Mouse (Mus musculus) limb, embryonic 12.5 days (tissue): ENCODE measurements around the gene Apoe. TPM values are rescaled to one million over a fixed set of nuclear protein-coding genes. Genes with fewer than 3 reads are reported as not detected.
A peak's percentile ranks its signal among the peaks of the same experiment; 100 is the strongest.

Experiments
- ATAC-seq: fragments of 200-750 bp; cut with Nextera tagmentation; 2 replicates; pipeline ENCODE4 v1.8.0; 2017; ENCODE audit warnings: low read depth, moderate TSS enrichment; ENCODE audit not compliant: insufficient number of reproducible peaks, insufficient read depth, low FRiP score, low TSS enrichment
- H3K27ac ChIP-seq: fragments of 300-500 bp; sonication (generic); 2 replicates; pipeline ENCODE4 v1.5.1; 2016; ENCODE audit warnings: mild to moderate bottlenecking, moderate library complexity
- H3K27me3 ChIP-seq: fragments of 300-500 bp; sonication (generic); 2 replicates; pipeline ENCODE4 v1.6.1; 2016; ENCODE audit warnings: mild to moderate bottlenecking, moderate library complexity
- H3K36me3 ChIP-seq: fragments of 300-500 bp; sonication (generic); 2 replicates; pipeline ENCODE4 v1.6.1; 2016; ENCODE audit warnings: mild to moderate bottlenecking, moderate library complexity
- H3K4me1 ChIP-seq: fragments of 300-500 bp; sonication (generic); replicated peaks from 2 replicates; pipeline ENCODE4 v1.6.1; 2016
- H3K4me2 ChIP-seq: fragments of 300-500 bp; sonication (generic); 2 replicates; pipeline ENCODE4 v1.6.1; 2016; ENCODE audit warnings: mild to moderate bottlenecking, moderate library complexity
- H3K4me3 ChIP-seq: fragments of 300-500 bp; sonication (generic); replicated peaks from 2 replicates; pipeline ENCODE4 v1.5.1; 2016; ENCODE audit warnings: mild to moderate bottlenecking
- H3K9ac ChIP-seq: fragments of 300-500 bp; sonication (generic); replicated peaks from 2 replicates; pipeline ENCODE4 v1.6.1; 2016; ENCODE audit warnings: mild to moderate bottlenecking, moderate library complexity
- H3K9me3 ChIP-seq: fragments of 300-500 bp; sonication (generic); 2 replicates; pipeline ENCODE4 v1.6.1; 2016; ENCODE audit warnings: mild to moderate bottlenecking, moderate library complexity
- WGBS: fragments of 180-500 bp; shearing (Covaris S2); methylation state at CpG from one replicate; pipeline ENCODE4 v1.1.7; 2016; 5-methylcytosine and 5-hydroxymethylcytosine counted together
- polyA plus RNA-seq: library from polyadenylated mRNA; unstranded; fragments of >200 nt; fragmentation: Nextera tagmentation; extraction: Ambion mirVana; gene quantifications from 2 replicates; pipeline ENCODE4 v1.2.1, GENCODE M21; 2016

The Apoe gene
- polyA plus RNA-seq, 1 experiment from 2014 or later, result 114 TPM

GRCm38 (mm10) chr7:19677872-19678271, 21.1 kb downstream of the Apoe start, which contains the start of gene Apoc2:
Gene Apoc2 (minus strand): TSS chr7:19677941.
- Histone ChIP-seq H3K4me3 (no peak within 1 kb of the TSS), H3K36me3 (no peaks in the 10 kb centered on the region), H3K9ac (0 out of 2 replicates have a peak within 1 kb of the TSS, but pooled peaks have one; percentile 12), H3K4me2 (no peak within 1 kb of the TSS), H3K9me3 (no peaks in the 10 kb centered on the region), H3K27me3 (no peaks in the 10 kb centered on the region), H3K27ac (no peak within 1 kb of the TSS), H3K4me1 (no peaks in the 10 kb centered on the region)
- WGBS, result 76% methylated on average over 8 of the region's 8 CpGs
- no peak for ATAC-seq

- Histone ChIP-seq H3K4me2 (no peak overlapping the region), H3K9ac (no peak overlapping the region), H3K36me3 (no peaks in the 10 kb centered on the region), H3K27ac (no peak overlapping the region), H3K9me3 (no peaks in the 10 kb centered on the region), H3K27me3 (no peaks in the 10 kb centered on the region), H3K4me3 (no peak overlapping the region), H3K4me1 (no peaks in the 10 kb centered on the region)
- no peak for ATAC-seq
- 59% methylated on average over 1 of the region's 1 CpGs for WGBS
These were observed 22.3 kb downstream of the Apoe start for GRCm38 (mm10) chr7:19676662-19677061.

GRCm38 (mm10) chr7:19675824-19676223, 23.2 kb downstream of the Apoe start:
- H3K27me3 ChIP-seq, result no peaks in the 10 kb centered on the region

GRCm38 (mm10) chr7:19673083-19673699, 25.8 kb downstream of the Apoe start:
- no peak for ATAC-seq
- no peak overlapping the region for H3K9ac ChIP-seq
- no peaks in the 10 kb centered on the region; the same call in 1 of the 2 replicates for H3K4me1 ChIP-seq
- no peaks in the 10 kb centered on the region for H3K27me3 ChIP-seq
- WGBS, result 64% methylated on average over 14 of the region's 14 CpGs
- no peak overlapping the region for H3K27ac ChIP-seq
- no peaks in the 10 kb centered on the region for H3K36me3 ChIP-seq
- no peak overlapping the region for H3K4me3 ChIP-seq
- H3K4me2 ChIP-seq, result no peak overlapping the region
- no peaks in the 10 kb centered on the region for H3K9me3 ChIP-seq

More at GRCm38 (mm10) chr7:19675824-19676223, 23.2 kb downstream of the Apoe start:
- no peaks in the 10 kb centered on the region for H3K36me3 ChIP-seq
- ATAC-seq, result no peak
- no peak overlapping the region for H3K4me2 ChIP-seq
- H3K9me3 ChIP-seq, result no peaks in the 10 kb centered on the region
- WGBS, result 83% methylated on average over 10 of the region's 10 CpGs
- no peak overlapping the region for H3K9ac ChIP-seq
- H3K4me3 ChIP-seq, result no peak overlapping the region
- H3K4me1 ChIP-seq, result no peaks in the 10 kb centered on the region
- H3K27ac ChIP-seq, result no peak overlapping the region

GRCm38 (mm10) chr7:19671511-19671910, 27.5 kb downstream of the Apoe start:
- WGBS, result 64% methylated on average over 10 of the region's 10 CpGs
- H3K36me3 ChIP-seq, result no peaks in the 10 kb centered on the region
- H3K9me3 ChIP-seq, result no peaks in the 10 kb centered on the region
- no peak overlapping the region for H3K27ac ChIP-seq
- H3K4me2 ChIP-seq, result no peak overlapping the region
- ATAC-seq, result no peak
- H3K4me1 ChIP-seq, result no peaks in the 10 kb centered on the region; the same call in 1 of the 2 replicates
- no peaks in the 10 kb centered on the region for H3K27me3 ChIP-seq
- no peak overlapping the region for H3K4me3 ChIP-seq
- no peak overlapping the region for H3K9ac ChIP-seq

GRCm38 (mm10) chr7:19668947-19669721, 29.9 kb downstream of the Apoe start:
- H3K27me3 ChIP-seq, result no peaks in the 10 kb centered on the region
- peak overlapping the region; percentile 40 for H3K4me2 ChIP-seq
- WGBS, result 5% methylated on average over 10 of the region's 10 CpGs
- peak; percentile 73 for ATAC-seq
- 0 out of 2 replicates have a peak overlapping the region, but pooled peaks have one; percentile 2 for H3K4me3 ChIP-seq
- peak overlapping the region; percentile 14; the same call in 1 of the 2 replicates for H3K9ac ChIP-seq
- H3K4me1 ChIP-seq, result peaks cover 4% of the 10 kb centered on the region
- H3K36me3 ChIP-seq, result no peaks in the 10 kb centered on the region
- H3K9me3 ChIP-seq, result no peaks in the 10 kb centered on the region
- peak overlapping the region; percentile 53; the same call in 1 of the 2 replicates for H3K27ac ChIP-seq

- H3K4me2 ChIP-seq, result no peak overlapping the region
- H3K4me1 ChIP-seq, result peaks cover 13% of the 10 kb centered on the region
- H3K9ac ChIP-seq, result no peak overlapping the region
- no peak overlapping the region for H3K4me3 ChIP-seq
- H3K36me3 ChIP-seq, result peaks cover 6% of the 10 kb centered on the region; the same call in 1 of the 2 replicates
- H3K27ac ChIP-seq, result no peak overlapping the region
- H3K27me3 ChIP-seq, result no peaks in the 10 kb centered on the region
- ATAC-seq, result no peak
- WGBS, result 76% methylated on average over 2 of the region's 2 CpGs
- no peaks in the 10 kb centered on the region for H3K9me3 ChIP-seq
These were observed 31.6 kb downstream of the Apoe start for GRCm38 (mm10) chr7:19667434-19667833.

GRCm38 (mm10) chr7:19666750-19667149, 32.2 kb downstream of the Apoe start:
- Histone ChIP-seq H3K36me3 (peaks cover 12% of the 10 kb centered on the region), H3K9ac (no peak overlapping the region), H3K27ac (no peak overlapping the region), H3K4me1 (peaks cover 13% of the 10 kb centered on the region), H3K9me3 (no peaks in the 10 kb centered on the region), H3K4me2 (no peak overlapping the region), H3K27me3 (no peaks in the 10 kb centered on the region), H3K4me3 (no peak overlapping the region)
- WGBS, result 64% methylated on average over 3 of the region's 3 CpGs
- ATAC-seq, result no peak

GRCm38 (mm10) chr7:19664955-19665841, 33.8 kb downstream of the Apoe start, which contains the start of gene Clptm1:
Gene Clptm1 (minus strand): TSS chr7:19665033.
- H3K4me3 ChIP-seq, result peak within 1 kb of the TSS; percentile 100
- peak within 1 kb of the TSS; percentile 96 for H3K9ac ChIP-seq
- peaks cover 13% of the 10 kb centered on the region for H3K4me1 ChIP-seq
- WGBS, result under 1% methylated on average over 63 of the region's 63 CpGs
- H3K9me3 ChIP-seq, result no peaks in the 10 kb centered on the region
- ATAC-seq, result peak; percentile 71
- peak within 1 kb of the TSS; percentile 95 for H3K27ac ChIP-seq
- peak within 1 kb of the TSS; percentile 88 for H3K4me2 ChIP-seq
- peaks cover 21% of the 10 kb centered on the region for H3K36me3 ChIP-seq
- H3K27me3 ChIP-seq, result no peaks in the 10 kb centered on the region

- H3K9me3 ChIP-seq, result no peaks in the 10 kb centered on the region
- peak; percentile 23; the same call in 1 of the 2 replicates for ATAC-seq
- under 1% methylated on average over 37 of the region's 37 CpGs for WGBS
These were observed 34.5 kb downstream of the Apoe start for GRCm38 (mm10) chr7:19664455-19664954.

More at GRCm38 (mm10) chr7:19664455-19664954, 34.5 kb downstream of the Apoe start:
- peaks cover 28% of the 10 kb centered on the region for H3K36me3 ChIP-seq
- peak overlapping the region; percentile 96 for H3K9ac ChIP-seq
- H3K27me3 ChIP-seq, result no peaks in the 10 kb centered on the region
- peaks cover 13% of the 10 kb centered on the region for H3K4me1 ChIP-seq
- H3K27ac ChIP-seq, result peak overlapping the region; percentile 56; the same call in 1 of the 2 replicates
- H3K4me2 ChIP-seq, result peak overlapping the region; percentile 88
- H3K4me3 ChIP-seq, result peak overlapping the region; percentile 100
